Mouse (Mus musculus): ENCODE results near the gene Gnaq. TPM values are rescaled to one million over a fixed set of nuclear protein-coding genes. Genes with fewer than 3 reads are reported as not detected.
"Not testable (repeated sequence)": the region's sequence is repeated elsewhere in the genome, so short reads cannot be mapped to it uniquely, and the experiment has no call there.

The Gnaq gene
- polyA plus RNA-seq, 1 experiment from 2014 or later: 19.6 TPM

GRCm38 (mm10) chr19:16154480-16154879 is 21.8 kb downstream of the Gnaq start:
- no peak overlapping the region for H3K4me3 ChIP-seq
- no peak overlapping the region for H3K27ac ChIP-seq
- H3K4me1 ChIP-seq: no peaks in the 10 kb centered on the region
- H3K36me3 ChIP-seq: no peaks in the 10 kb centered on the region
- H3K27me3 ChIP-seq (ENCODE audit: low read depth, poor library complexity, severe bottlenecking): no peaks in the 10 kb centered on the region
- no peak for DNase-seq (ENCODE audit: low spot score)
- no peaks in the 10 kb centered on the region for H3K9me3 ChIP-seq (replicated peaks)

- WGBS: 96% methylated on average over 7 of the region's 7 CpGs
- Histone ChIP-seq H3K27ac (no peak overlapping the region), H3K27me3 (ENCODE audit: low read depth, poor library complexity, severe bottlenecking) (no peaks in the 10 kb centered on the region), H3K4me1 (peaks cover 6% of the 10 kb centered on the region; the same call in 1 of the 2 replicates), H3K36me3 (no peaks in the 10 kb centered on the region), H3K9me3 (replicated peaks) (no peaks in the 10 kb centered on the region), H3K4me3 (no peak overlapping the region)
- no peak for DNase-seq (ENCODE audit: low spot score)
These were observed 24.5 kb downstream of the Gnaq start for GRCm38 (mm10) chr19:16157120-16157519.

- DNase-seq (ENCODE audit: low spot score): no peak
These were observed 28.1 kb downstream of the Gnaq start for GRCm38 (mm10) chr19:16160759-16161158.

GRCm38 (mm10) chr19:16161222-16161621 is 28.6 kb downstream of the Gnaq start:
- H3K36me3 ChIP-seq: no peaks in the 10 kb centered on the region
- H3K9me3 ChIP-seq (replicated peaks): no peaks in the 10 kb centered on the region
- no peak overlapping the region for H3K4me3 ChIP-seq
- no peak for DNase-seq (ENCODE audit: low spot score)
- no peaks in the 10 kb centered on the region for H3K27me3 ChIP-seq (ENCODE audit: low read depth, poor library complexity, severe bottlenecking)
- 78% methylated on average over 2 of the region's 2 CpGs for WGBS
- no peak overlapping the region for H3K27ac ChIP-seq
- H3K4me1 ChIP-seq: peaks cover 10% of the 10 kb centered on the region; the same call in 1 of the 2 replicates

More at GRCm38 (mm10) chr19:16160759-16161158, 28.1 kb downstream of the Gnaq start:
- Histone ChIP-seq H3K4me3 (no peak overlapping the region), H3K27ac (no peak overlapping the region), H3K4me1 (peaks cover 10% of the 10 kb centered on the region; the same call in 1 of the 2 replicates), H3K36me3 (no peaks in the 10 kb centered on the region), H3K9me3 (replicated peaks) (no peaks in the 10 kb centered on the region), H3K27me3 (ENCODE audit: low read depth, poor library complexity, severe bottlenecking) (no peaks in the 10 kb centered on the region)
- 90% methylated on average over 2 of the region's 2 CpGs for WGBS

GRCm38 (mm10) chr19:16164396-16164795 is 31.8 kb downstream of the Gnaq start:
- WGBS: 94% methylated on average over 13 of the region's 13 CpGs
- not testable (repeated sequence) for H3K4me3 ChIP-seq; H3K27ac ChIP-seq; H3K9me3 ChIP-seq (replicated peaks); H3K36me3 ChIP-seq; DNase-seq (ENCODE audit: low spot score); H3K27me3 ChIP-seq (ENCODE audit: low read depth, poor library complexity, severe bottlenecking)
- peaks cover 32% of the 10 kb centered on the region for H3K4me1 ChIP-seq

- H3K4me3 ChIP-seq: no peak overlapping the region
- H3K4me1 ChIP-seq: peaks cover 30% of the 10 kb centered on the region
- no peaks in the 10 kb centered on the region for H3K9me3 ChIP-seq (replicated peaks)
- WGBS: 82% methylated on average over 4 of the region's 4 CpGs
- no peak for DNase-seq (ENCODE audit: low spot score)
- no peak overlapping the region for H3K27ac ChIP-seq
- no peaks in the 10 kb centered on the region for H3K27me3 ChIP-seq (ENCODE audit: low read depth, poor library complexity, severe bottlenecking)
- no peaks in the 10 kb centered on the region for H3K36me3 ChIP-seq
These were observed 34.6 kb downstream of the Gnaq start for GRCm38 (mm10) chr19:16167185-16167584.

GRCm38 (mm10) chr19:16168192-16168591 is 35.6 kb downstream of the Gnaq start:
- Histone ChIP-seq H3K27me3 (ENCODE audit: low read depth, poor library complexity, severe bottlenecking) (no peaks in the 10 kb centered on the region), H3K4me1 (peaks cover 26% of the 10 kb centered on the region), H3K27ac (peak overlapping the region; percentile 74), H3K36me3 (no peaks in the 10 kb centered on the region), H3K4me3 (no peak overlapping the region), H3K9me3 (replicated peaks) (no peaks in the 10 kb centered on the region)
- WGBS: 41% methylated on average over 4 of the region's 4 CpGs
- DNase-seq (ENCODE audit: low spot score): peak; percentile 43

- H3K27ac ChIP-seq: peak overlapping the region; percentile 74
- no peak overlapping the region for H3K4me3 ChIP-seq
- DNase-seq (ENCODE audit: low spot score): no peak
- H3K27me3 ChIP-seq (ENCODE audit: low read depth, poor library complexity, severe bottlenecking): no peaks in the 10 kb centered on the region
- no peaks in the 10 kb centered on the region for H3K36me3 ChIP-seq
- peaks cover 26% of the 10 kb centered on the region for H3K4me1 ChIP-seq
- no peaks in the 10 kb centered on the region for H3K9me3 ChIP-seq (replicated peaks)
- WGBS: 68% methylated on average over 4 of the region's 4 CpGs
These were observed 36.1 kb downstream of the Gnaq start for GRCm38 (mm10) chr19:16168653-16169198.

- H3K27ac ChIP-seq: no peak overlapping the region
- WGBS: 84% methylated on average over 3 of the region's 3 CpGs
- H3K27me3 ChIP-seq (ENCODE audit: low read depth, poor library complexity, severe bottlenecking): no peaks in the 10 kb centered on the region
- H3K4me1 ChIP-seq: peaks cover 26% of the 10 kb centered on the region
- H3K4me3 ChIP-seq: no peak overlapping the region
- no peaks in the 10 kb centered on the region for H3K36me3 ChIP-seq
- DNase-seq (ENCODE audit: low spot score): no peak
- no peaks in the 10 kb centered on the region for H3K9me3 ChIP-seq (replicated peaks)
These were observed 38.1 kb downstream of the Gnaq start for GRCm38 (mm10) chr19:16170724-16171123.

GRCm38 (mm10) chr19:16173721-16174120 is 41.1 kb downstream of the Gnaq start:
- H3K4me1 ChIP-seq: peaks cover 23% of the 10 kb centered on the region
- WGBS: 71% methylated on average over 9 of the region's 9 CpGs
- no peaks in the 10 kb centered on the region for H3K27me3 ChIP-seq (ENCODE audit: low read depth, poor library complexity, severe bottlenecking)

GRCm38 (mm10) chr19:16176426-16176825 is 43.8 kb downstream of the Gnaq start:
- H3K36me3 ChIP-seq: no peaks in the 10 kb centered on the region
- DNase-seq (ENCODE audit: low spot score): no peak
- H3K27ac ChIP-seq: no peak overlapping the region
- H3K9me3 ChIP-seq (replicated peaks): no peaks in the 10 kb centered on the region
- H3K4me1 ChIP-seq: peaks cover 15% of the 10 kb centered on the region
- H3K4me3 ChIP-seq: no peak overlapping the region
- WGBS: 77% methylated on average over 5 of the region's 5 CpGs
- no peaks in the 10 kb centered on the region for H3K27me3 ChIP-seq (ENCODE audit: low read depth, poor library complexity, severe bottlenecking)

More at GRCm38 (mm10) chr19:16173721-16174120, 41.1 kb downstream of the Gnaq start:
- Histone ChIP-seq H3K27ac (no peak overlapping the region), H3K9me3 (replicated peaks) (no peaks in the 10 kb centered on the region), H3K36me3 (no peaks in the 10 kb centered on the region), H3K4me3 (no peak overlapping the region)
- DNase-seq (ENCODE audit: low spot score): no peak

GRCm38 (mm10) chr19:16177139-16177727 is 44.6 kb downstream of the Gnaq start:
- H3K4me3 ChIP-seq: no peak overlapping the region
- peaks cover 21% of the 10 kb centered on the region for H3K4me1 ChIP-seq
- H3K27me3 ChIP-seq (ENCODE audit: low read depth, poor library complexity, severe bottlenecking): no peaks in the 10 kb centered on the region
- 82% methylated on average over 8 of the region's 8 CpGs for WGBS
- DNase-seq (ENCODE audit: low spot score): no peak
- no peak overlapping the region for H3K27ac ChIP-seq
- H3K36me3 ChIP-seq: no peaks in the 10 kb centered on the region
- no peaks in the 10 kb centered on the region for H3K9me3 ChIP-seq (replicated peaks)

GRCm38 (mm10) chr19:16181258-16181657 is 48.6 kb downstream of the Gnaq start:
- Histone ChIP-seq H3K36me3 (no peaks in the 10 kb centered on the region), H3K4me1 (peaks cover 20% of the 10 kb centered on the region), H3K9me3 (replicated peaks) (no peaks in the 10 kb centered on the region), H3K27me3 (ENCODE audit: low read depth, poor library complexity, severe bottlenecking) (no peaks in the 10 kb centered on the region), H3K27ac (no peak overlapping the region), H3K4me3 (no peak overlapping the region)
- WGBS: 84% methylated on average over 3 of the region's 3 CpGs
- no peak for DNase-seq (ENCODE audit: low spot score)

Measured in limb, embryonic 10.5 days (tissue).